Mouse (Mus musculus) gastrocnemius, postnatal 4 days (tissue): ENCODE measurements at regions not wholly inside any gene's neighbourhood (a gene's known extent, or its start where the extent isn't known, plus 50 kb on each side); places are given as distances from the start of the nearest gene placed in this dataset.
A peak's percentile ranks its signal among the peaks of the same experiment; 100 is the strongest.

Experiments used
- DNase-seq, 2 experiments: peaks; one replicate each; pipeline ENCODE4 v3.0.0; 2021 to 2022; ENCODE audit warnings: low spot score in 2 of 2, mixed read lengths in 2 of 2

DNA sequence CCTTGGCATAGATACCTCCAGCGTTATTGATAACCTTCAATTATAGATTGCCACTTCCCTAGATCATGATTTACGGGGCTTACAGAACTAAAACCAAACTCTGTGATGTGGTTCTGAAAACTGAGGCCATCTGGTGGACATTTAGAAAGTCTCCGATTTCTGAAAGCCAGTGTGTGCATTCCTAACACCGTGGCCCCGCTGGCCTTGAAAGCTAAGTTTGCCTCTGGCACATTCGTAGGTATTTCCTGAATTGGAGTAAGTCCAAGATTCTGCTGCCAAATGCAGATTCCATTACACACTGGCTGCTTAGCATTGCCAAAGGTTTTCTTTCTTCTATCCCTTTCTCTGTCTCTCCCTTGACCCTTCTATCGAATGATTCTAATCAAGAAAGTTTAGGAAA lies 55.7 kb upstream of the Tmpo start:
- peak in 1 of 2 experiments; percentile 54 for DNase-seq

DNA sequence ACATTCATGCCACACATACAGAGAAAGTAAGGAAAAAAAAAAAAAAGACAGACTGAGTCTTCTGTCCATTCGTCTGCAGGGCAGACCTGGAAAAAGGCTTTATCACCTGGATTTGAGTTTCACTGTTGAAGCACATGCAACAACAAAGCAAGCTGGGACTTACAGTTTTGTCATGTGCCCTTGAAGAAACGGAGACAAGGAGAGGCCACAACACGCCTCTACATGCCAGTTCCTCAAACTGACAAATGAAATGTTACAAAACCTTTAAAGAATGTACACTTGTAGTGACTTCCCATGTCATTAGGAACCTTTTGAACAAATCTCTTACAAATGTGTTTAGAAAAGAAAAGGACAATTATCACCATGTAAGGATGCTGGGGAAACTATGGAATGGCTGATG lies 53.6 kb upstream of the Tmpo start:
- no peak for DNase-seq
